Mouse (Mus musculus) kidney, postnatal 14 days (tissue): ENCODE measurements around the gene Pbx1.

Experiments
- DNase-seq: peaks from one replicate; pipeline ENCODE4 v3.0.0; 2022; ENCODE audit warnings: mixed read lengths

The Pbx1 gene

DNA sequence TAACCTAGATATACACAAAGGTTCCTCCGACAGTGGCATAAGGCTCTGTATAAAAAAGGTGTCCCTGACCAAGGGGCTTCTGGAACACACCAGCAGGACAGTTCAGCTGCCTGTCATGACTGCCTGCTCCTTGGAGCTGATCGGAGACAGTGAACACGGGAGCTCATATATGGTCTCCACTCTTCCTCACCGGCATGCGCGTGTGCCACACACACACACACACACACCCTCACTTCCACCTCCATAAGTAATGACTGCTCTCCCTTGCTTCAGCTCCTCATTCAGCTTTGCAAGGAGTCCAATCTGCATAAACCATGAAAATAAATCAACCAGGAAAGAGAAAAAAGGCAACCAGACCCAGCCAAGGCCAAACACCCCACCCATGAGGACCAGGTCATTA is 90.7 kb downstream of the Pbx1 start:
- DNase-seq = no peak

DNA sequence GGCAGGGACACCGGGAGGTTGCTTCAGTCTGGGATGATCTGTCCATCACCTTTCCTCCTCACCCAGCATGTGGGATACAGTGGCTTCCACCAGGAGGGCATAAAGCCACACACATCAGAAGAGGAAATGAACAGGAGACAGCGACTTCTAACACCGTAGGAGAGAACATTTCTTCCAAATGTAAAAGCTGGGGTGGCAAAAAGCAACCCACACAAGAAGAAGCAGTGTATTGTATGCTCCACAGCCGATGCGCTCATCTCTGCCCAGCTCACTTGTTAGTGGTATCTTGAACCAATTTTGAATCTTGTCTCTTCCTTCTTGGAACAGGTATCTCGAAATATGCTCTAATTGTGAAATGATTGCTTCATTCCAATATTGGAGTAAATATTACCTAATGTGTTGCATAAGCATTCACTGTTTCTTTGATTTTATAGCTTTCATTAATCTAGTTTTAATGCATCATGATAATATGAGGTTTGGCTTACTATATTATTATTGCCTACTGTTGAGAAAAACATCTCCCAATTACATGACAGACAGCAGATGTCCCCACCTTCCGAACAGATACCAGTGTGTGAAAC is 95.7 kb downstream of the Pbx1 start:
- DNase-seq = no peak

DNA sequence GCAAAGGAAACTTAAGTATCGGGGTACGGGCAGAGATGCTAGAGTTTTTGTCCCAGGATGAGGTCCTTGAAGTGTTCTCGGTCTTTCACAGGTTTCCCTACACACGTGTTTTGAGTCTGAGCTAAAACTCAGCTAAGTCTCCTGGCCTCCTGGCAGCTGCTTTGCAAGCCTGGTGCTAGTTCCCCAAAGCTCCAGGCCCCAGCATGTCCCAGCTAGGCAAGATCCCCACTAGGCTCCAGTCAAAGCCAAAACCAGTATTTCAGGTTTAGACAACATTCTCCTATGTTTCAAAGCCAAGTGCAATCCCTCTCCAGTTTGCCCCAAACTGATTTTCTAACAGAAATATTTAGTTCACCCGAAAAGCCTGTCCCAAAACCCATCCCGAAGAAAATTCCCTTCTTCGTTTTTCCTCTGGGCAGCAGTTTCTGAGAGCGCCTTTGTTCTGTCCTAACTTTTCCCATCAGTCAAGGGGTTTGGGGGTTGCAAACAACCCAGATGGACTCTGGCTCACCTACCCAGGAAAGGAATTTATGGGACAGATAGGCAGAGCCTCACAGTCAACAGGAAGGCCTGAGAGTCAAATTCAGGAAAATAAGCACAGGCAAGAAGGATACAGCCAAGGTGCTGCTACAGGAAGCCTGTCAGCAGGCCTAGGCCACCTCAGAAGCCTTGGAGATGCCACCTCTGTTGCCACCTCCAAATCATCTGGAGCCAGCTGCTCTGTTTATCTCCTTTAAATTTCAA is 97.1 kb downstream of the Pbx1 start:
- DNase-seq = peak; percentile 34

DNA sequence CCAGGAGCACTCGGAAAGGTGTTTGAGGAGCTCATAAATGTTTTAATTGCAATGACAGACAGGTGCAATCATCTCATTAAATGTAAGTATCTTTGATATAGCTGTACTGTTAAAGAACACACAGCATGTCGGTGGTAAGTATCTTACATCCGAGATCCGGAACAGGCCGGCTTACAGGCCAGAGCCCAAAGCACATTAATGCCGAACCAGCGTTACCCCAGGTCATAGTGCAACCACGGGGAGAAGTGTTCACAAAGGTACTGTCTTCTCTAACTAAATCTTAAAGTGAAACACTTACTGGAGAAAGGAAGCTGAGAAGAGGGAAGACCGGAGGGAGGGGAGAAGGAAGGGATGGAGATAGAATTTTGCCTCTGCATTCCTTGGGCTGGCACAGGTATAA is 100.0 kb downstream of the Pbx1 start:
- peak; percentile 32 for DNase-seq

DNA sequence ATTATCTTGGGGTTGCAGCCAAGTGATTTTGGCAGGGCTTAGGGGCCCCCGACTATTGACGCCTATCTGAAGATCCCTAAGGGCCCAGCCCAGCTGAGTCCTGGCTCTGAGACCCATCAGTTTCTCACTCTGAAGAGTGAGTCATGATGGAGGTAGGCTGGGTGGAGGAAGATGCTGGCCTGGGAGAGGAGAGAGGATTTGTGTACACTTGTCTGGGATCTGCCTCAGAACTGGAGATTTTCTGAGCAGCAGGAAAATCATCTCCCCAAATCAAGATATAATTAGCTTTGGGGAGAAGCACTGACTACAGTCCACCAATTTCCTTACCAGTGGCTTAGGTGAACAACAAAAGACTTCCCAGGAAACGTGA is 103.8 kb downstream of the Pbx1 start:
- no peak for DNase-seq

DNA sequence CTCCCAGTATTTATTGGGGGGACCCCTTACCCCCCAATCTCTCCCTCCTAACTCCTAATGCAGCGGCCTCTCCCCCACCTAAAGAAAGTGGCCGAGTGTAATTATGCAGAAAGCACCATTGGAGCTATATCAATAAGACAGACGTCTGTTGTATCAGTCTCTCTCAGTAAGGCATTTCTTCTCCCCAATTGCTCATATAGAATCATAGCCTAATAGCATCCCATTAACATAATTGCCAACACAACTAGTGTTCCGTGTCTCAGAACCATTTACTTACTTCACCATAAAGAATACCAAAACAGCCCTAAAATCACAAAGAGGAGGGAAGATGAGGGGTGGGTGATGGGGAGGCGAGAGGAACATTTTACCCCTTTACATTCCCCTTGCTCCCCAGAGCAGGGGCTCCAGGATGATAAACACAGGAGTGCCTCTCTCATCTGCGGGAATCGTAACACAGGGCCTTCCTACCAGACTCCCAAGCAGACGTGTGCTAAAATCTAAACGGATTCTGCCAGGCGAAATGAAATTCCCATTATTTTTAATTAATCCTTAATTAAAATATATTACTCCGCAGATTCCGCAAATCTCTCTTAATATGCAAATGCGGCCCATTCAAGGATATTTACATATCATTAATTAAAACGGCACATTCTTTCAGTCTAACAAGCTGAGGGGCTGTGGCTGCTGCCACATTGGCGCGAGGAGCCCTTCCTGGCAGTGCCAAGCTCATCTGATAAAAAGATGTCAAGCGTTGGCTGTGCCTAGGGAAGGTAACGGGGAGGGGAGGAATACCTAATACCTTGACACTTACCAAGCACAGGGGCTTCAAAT is 104.5 kb downstream of the Pbx1 start:
- no peak for DNase-seq

DNA sequence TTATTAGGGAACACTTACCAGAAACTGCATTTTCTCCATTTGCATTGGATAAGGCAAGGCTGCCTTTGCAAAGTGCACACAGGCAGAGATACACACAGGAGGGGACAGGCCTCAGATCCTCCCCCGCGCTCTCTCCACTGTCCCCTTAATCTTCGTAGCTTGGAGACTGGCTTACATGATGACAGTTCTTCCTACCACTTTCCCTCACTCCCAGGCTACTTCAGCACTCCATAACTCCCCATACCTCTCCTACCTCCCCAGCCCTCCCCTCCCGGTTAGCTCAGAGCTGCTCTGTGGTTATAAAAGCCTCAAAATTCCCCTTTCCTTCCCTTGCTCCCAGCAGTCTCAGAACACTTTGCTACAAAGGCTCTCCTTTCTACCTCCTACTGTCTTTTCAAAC is 106.3 kb downstream of the Pbx1 start:
- DNase-seq = no peak

DNA sequence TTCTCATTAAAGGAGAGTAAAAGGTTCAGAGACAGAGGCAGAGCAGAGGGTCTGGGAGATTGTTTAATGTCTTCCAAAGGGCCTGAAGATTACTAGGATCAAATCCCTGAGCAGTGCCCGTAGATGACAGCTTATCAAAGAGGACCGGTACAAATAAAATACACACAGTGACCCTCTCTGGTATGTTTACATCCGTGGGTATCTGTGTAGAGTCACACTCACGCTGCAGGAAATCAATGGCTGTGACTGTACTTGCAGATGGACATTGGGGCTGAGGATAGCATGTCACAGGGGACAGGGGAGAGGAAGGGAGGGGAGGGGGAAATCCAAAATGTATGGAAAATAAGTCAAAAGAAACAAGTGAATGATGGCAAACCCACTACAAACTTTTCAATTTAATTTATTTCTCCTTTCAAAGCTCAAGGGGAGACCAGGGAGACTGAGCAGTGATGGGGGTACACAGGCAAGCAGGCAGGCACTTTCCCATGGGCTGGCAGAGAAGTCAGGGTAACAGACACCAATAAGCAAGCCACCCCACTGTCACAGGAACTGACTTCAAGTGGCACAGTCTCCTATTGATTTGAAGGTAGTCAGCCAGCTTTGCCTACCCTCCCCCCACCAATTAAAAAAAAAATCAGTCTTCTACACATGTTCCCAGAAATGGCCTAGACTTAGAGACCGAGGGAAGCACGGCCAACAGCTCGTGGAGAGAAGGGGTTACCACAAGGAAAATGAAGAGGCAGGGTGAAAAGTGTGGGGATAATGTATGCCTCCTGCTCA is 107.6 kb downstream of the Pbx1 start:
- no peak for DNase-seq

DNA sequence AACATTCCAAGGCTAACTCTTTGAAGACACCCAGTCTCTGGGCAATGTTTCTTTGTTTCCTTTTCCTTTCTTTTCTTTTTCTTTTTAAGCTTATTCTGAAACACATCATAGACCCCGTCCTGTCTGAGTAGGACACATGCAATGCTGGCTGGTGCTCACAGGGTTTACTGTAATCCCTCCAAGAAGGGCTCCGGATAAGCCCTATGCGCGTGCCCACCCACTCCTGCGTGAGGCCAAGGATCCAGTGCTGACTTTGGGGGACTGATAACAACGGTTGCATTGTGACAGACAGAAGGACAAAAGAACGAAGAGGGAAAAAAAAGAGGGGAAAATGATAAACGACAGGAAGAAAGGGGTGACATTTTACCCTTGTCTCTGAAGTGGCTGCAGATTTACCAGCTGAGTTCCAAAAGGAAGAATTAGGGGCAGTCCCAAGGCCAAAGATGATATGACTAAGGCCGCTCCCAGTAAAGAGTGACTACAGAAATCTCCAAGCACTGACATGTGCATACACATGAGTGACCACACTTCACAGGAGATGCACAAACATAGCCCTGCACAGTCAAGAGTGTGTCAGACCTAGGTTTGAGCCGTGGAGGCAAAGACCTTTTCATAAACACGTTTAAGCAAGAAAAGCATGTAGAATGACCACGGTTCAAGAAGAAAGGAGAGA is 108.5 kb downstream of the Pbx1 start:
- DNase-seq = no peak

DNA sequence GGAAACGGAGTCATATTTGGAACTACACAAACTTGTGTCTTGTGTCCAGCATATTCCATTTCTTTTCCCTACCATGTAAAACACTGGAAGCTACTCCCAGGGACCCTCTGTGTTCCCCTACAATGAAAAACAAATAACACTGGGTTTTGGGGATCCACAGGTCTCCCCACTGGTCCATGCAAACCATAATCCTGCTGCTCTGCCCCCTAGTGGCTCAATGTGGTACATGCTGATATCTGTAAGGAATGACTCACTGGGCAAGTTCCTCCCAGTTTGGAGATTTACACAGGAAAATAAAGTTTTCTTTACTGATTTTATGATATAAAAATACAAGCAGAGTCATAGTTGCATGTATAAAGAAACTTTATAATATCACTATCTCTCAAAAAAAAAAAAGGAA is 109.2 kb downstream of the Pbx1 start:
- no peak for DNase-seq

DNA sequence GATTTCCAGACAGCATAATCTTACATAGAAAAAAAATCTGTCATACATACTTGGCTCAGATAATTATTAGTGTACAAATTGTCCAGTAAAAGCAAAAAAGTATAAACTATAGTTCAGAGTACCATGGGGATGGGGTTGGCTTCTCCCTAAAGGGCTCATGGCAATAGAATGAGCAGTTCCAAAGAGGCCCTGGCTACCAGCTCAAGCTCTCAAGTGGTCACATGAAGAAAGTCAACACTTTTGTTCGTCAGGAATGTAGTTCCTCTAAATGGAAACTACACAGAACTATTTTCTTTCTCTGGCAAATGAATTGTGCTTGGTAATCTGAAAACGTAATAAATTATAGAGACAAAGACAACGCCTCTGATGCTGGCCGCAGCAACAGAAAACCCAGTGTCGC is 112.4 kb downstream of the Pbx1 start:
- DNase-seq = no peak

DNA sequence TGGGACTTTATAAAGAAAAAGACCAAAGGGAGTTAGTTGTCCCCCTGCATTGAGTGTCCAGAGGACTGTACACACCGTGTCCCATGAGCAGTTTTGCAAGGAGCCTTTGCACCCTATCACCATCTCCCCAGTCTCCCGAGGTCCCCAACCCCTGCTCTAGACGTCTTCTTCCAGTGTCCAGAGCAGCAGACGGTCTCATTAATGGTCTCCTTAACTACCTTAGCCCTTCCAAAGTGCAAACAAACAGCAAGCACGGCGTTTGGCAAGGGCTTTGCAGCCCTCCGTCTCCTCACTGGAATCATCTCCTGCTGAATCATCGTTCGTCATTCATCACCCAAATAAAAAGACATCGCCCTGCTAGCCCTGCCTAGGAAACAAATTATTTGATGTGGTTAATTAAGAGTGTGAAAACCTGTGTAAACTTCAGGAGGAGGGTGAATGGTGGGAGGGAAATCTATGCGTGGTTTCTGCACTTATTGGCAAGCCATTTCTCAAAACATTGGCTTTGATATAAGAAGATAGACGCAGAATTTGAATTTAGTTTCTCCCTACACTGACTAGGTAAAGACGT is 113.1 kb downstream of the Pbx1 start:
- no peak for DNase-seq

DNA sequence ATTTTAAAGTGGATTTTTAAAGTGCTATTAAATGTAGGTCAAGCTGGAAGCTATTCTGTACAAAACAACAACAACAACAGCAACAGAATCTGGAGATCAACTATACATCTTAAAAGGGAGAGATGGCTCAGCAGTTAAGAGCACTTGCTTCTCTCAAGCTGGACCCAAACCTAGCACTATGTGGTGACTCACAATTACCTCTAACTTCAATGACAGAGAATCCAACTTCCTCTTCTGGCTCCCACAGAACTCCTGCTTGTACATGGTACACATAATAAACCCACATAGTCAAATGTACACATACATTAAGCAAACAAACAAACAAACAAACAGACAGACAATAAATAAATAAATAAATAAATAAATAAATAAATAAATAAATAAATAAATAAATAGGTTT is 118.3 kb downstream of the Pbx1 start:
- no peak for DNase-seq

DNA sequence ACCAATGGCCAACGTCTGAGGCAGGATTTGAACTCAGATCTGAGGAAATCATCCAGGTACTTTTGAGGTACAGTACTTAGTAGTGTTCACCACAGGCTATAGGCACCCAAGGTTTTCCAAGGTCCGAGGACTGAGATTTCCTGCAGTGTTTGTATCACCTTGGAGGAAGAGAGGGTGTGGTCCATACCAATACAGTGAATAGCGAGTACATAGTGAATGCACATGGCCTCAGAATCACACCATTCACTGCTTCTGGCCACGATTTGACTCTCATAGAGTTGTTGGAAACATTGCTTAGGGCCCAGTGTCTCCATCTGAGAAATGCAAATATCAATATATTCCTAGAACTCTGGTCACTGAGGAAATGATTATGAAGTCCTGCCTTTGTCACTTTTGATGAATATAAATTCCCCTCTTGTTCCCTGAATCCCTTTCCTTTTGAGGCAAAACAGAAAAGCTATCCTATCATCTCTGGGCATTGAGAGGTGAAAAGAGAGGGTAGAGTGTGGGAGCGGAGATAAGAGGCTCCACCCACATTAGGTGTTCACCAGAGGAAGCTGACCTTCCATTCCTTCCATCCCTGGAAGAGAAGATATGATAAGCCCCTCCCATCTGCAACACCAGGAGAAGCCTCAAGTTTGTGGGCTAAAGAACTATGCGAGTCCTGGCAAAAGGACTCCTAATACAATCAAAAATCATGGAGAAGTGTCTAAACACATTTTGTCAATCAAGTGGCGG is 119.2 kb downstream of the Pbx1 start:
- DNase-seq = no peak

DNA sequence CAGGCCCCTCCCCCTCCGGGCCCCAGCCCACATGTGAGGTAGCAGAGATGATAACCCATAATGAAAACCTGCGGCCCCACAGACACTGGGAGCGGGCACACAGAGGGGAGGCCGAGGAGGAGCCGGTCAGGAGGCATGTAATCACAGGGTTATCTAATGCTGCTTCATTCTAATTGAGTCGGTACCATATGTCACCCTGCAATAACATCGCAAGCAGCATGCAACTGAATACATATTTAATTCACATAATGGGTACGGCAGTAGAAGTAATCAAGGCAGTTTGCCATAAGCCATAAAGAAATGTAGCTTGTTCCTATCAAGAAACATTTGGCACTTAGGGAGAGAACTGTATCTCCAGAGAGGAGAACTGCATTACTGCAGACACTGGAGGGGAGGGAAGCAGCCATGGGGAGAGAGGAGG is 123.0 kb downstream of the Pbx1 start:
- DNase-seq = no peak

DNA sequence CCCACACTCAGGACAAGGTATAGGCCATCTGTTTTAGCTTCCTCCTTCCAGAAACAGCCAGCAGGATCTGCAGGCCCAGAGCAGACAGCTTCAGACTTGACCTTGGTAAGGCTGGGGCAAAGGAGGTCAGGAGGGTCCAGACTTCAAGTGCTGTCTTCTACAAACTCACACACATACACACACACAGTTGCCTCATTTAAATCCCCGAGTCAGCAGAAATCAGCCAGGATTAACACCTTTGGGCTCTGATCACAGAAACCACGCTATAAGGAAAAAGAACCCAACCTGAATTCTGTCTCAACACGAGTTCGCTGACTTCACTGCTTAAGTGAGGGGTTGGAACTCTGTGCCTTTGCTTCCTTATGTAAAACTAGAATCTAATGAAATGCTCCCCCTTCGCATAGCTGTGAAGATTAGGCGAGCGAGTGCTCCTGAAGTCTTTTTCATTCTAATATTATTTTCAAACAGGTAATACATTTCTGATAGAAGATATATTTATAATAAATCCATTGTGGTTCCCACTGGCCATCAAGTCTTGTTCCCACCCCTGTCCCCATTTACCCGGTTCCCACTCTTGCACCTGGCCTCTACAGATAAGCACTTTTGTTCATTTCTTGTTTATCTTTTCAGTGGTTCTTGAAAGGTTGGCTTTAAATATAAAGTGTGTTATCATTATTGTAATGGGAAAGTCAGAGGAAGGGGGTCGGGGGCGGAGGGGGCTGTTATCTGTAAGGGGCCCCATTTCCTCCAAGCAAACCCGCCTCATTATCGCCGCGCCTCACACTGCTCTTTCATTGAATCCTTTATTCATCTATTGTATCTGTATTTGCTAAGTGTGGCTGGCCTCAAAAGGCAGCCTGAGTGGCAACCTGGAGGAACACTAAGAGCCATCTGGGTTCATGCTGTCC is 124.5 kb downstream of the Pbx1 start:
- DNase-seq = no peak

DNA sequence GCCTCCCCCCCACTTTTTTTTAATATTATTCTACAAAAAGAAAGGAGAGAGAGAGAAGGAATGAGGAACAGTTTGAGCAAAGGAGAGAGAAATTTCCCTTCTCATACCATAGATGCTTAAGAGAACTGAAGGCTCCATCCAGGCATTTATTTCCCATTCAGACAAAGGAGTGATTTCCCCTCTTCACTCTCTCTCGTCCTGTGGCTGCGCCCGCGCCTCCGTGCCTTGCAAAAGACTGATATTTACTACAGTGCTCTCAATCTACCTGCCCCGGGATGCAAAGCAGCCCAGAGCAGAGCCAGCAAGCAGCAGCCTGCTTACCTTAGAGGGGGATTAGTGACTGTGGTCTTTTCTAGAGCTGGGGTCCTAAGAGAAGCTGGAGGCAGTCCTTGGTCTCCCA is 131.6 kb downstream of the Pbx1 start:
- no peak for DNase-seq

DNA sequence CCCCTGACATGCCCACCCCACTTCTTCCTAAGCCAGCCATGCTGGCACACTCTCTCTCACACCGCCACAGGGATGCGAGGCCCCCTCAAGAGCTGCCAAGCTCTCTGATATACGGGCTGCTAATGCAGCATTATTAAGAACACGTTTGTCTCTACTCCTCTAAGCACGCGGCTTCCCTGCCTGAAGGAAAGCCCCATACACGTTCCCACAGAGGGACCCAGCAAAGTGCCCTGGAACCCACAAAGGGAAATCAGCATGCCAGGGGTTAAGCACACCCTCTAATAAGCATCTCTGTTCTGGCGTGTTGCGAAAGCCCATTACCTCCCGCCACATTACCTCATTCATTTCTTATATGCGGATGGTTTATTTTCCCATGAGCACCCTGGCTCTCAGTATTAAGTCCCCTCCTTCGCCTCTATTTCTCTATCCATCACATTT is 132.1 kb downstream of the Pbx1 start:
- DNase-seq = no peak

DNA sequence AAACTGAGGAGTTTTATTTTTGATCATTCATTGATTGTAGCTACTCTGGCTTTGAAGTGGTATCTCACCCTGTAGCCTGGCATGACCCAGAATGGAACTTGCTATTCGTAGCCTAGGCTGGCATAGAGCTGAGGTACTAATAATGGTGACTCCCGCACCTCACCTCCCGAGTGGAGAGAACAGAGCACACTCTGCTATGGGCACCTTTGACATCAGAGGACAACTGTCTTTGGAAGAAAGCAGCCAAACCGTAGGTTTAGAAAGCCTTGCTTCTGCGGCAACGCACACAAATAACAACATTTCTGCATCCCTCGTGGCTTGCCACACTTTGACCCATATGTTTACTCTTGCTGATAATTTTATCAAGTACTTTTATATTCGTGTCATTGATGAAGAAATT is 132.9 kb downstream of the Pbx1 start:
- DNase-seq = no peak

DNA sequence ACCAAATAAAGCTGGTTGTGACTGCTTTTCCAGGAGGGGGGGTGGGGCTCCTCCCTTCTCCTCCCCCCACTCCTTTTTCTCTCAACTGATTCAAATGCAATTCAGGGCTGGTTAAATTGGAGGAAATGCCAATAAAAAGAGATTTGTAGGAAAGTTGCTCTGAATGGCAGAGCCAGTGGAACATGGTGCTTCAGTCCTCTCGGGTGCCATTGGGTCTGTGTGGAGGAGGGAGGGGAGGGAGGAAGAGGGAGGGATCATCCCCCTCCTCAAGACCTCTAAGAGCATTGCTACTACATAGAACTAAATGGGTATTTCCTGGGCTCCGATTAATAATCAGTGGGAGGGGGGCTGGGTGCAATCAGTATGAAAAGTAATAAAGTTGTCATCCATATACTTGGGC is 135.8 kb downstream of the Pbx1 start:
- no peak for DNase-seq

DNA sequence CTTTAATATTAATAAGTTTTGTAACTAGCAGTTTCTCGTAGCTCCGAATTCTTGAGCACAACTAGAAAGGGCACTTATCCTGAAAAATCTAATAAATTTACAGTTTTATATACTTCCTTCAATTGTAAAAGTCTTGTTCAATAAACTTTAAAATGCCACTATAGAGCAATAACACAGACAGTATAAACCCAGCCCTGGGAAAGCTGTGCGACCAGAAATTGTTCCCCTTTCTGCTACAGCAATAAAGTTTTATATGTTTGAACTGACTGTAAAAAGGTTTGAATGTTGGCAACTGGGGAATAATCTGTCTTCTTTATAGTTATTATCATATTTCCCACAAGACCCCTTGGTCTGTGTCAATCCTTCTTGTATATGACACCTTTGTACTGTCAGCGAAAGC is 136.3 kb downstream of the Pbx1 start:
- no peak for DNase-seq
